Mouse (Mus musculus): Measurements from ENCODE around the gene Neu3. TPM values are rescaled to one million over a fixed set of nuclear protein-coding genes. Genes with fewer than 3 reads are reported as not detected.

Neu3 gene
- polyA plus RNA-seq, 1 experiment: 5.0 TPM

DNA sequence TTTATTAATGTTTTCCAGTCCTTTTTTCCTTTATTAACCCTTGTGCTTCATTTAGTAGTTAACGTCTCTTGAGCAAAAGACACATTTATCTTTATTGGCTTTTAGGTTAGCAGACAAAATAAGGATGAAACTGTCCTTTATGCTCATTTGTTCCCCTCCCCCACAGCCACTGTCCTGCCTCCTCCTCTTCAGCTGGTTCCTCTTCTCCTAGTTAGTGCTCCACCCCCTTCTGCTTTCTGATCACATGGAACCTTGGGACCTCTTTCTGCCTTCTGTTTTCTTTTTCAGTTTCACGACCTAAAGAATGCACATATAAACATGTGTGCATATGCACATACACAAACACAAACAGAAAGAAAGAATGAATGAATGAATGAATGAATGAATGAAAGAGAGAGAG is 46.3 kb downstream of the Neu3 start:
- no peak overlapping the region for H3K4me3 ChIP-seq (ENCODE audit: low read depth, low read length)
- H3K36me3 ChIP-seq (ENCODE audit: control insufficient read depth, insufficient read depth, low read length, poor library complexity, severe bottlenecking): no peaks in the 10 kb centered on the region
- no peak for TF ChIP-seq EP300 (IDR thresholded peaks at IDR 0.05; ENCODE audit: insufficient read depth, low read depth, low read length)
- no peak for TF ChIP-seq POLR2A (IDR thresholded peaks at IDR 0.05; ENCODE audit: insufficient read depth, low read length)
- TF ChIP-seq CTCF (IDR thresholded peaks at IDR 0.05; ENCODE audit: low read depth, low read length): no peak
- H3K4me1 ChIP-seq (ENCODE audit: control insufficient read depth, insufficient read depth, low read length): no peaks in the 10 kb centered on the region
- no peaks in the 10 kb centered on the region for H3K27me3 ChIP-seq (ENCODE audit: control insufficient read depth, insufficient read depth, low read length, poor library complexity, severe bottlenecking)
- no peak overlapping the region for H3K27ac ChIP-seq (ENCODE audit: insufficient read depth, low read length)
- no peaks in the 10 kb centered on the region for H3K9me3 ChIP-seq (replicated peaks; ENCODE audit: control insufficient read depth, insufficient read depth, low read length, poor library complexity, severe bottlenecking)
- H3K9ac ChIP-seq (ENCODE audit: low read depth, poor library complexity, severe bottlenecking): no peak overlapping the region

- Histone ChIP-seq H3K27ac (ENCODE audit: insufficient read depth, low read length) (no peak overlapping the region), H3K9ac (ENCODE audit: low read depth, poor library complexity, severe bottlenecking) (no peak overlapping the region), H3K4me1 (ENCODE audit: control insufficient read depth, insufficient read depth, low read length) (no peaks in the 10 kb centered on the region), H3K9me3 (replicated peaks; ENCODE audit: control insufficient read depth, insufficient read depth, low read length, poor library complexity, severe bottlenecking) (no peaks in the 10 kb centered on the region), H3K27me3 (ENCODE audit: control insufficient read depth, insufficient read depth, low read length, poor library complexity, severe bottlenecking) (no peaks in the 10 kb centered on the region), H3K36me3 (ENCODE audit: control insufficient read depth, insufficient read depth, low read length, poor library complexity, severe bottlenecking) (no peaks in the 10 kb centered on the region), H3K4me3 (ENCODE audit: low read depth, low read length) (no peak overlapping the region)
- TF ChIP-seq POLR2A (IDR thresholded peaks at IDR 0.05; ENCODE audit: insufficient read depth, low read length) (no peak), EP300 (IDR thresholded peaks at IDR 0.05; ENCODE audit: insufficient read depth, low read depth, low read length) (no peak), CTCF (IDR thresholded peaks at IDR 0.05; ENCODE audit: low read depth, low read length) (no peak)
These were observed 46.8 kb downstream of the Neu3 start for GRCm38 (mm10) chr7:99781385-99781784.

DNA sequence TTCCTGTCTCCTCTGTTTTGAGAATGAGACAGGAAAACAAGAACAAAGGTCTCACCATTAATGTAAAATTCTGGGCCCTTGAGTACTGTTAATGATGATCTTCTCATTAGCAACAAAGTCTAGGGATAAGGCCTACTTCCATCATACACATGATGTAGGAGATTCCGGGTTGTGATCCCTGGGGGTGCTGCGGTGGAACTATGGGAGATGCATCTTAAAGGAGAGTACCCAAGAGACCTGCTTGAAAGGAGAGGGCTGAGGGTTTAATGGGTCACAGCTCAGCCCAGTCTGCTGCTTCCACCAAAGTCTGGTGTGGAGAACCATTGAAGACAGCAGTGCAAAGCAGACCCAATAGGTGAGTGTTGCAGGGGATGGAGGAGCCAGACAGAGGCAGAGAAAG is 65.0 kb downstream of the Neu3 start, which contains the start of gene Olfr521:
TSS of gene Olfr521 (plus strand) at position 301 of the 400 bp plus-strand sequence.
- TF ChIP-seq POLR2A (IDR thresholded peaks at IDR 0.05; ENCODE audit: insufficient read depth, low read length) (no peak), EP300 (IDR thresholded peaks at IDR 0.05; ENCODE audit: insufficient read depth, low read depth, low read length) (no peak)
- H3K36me3 ChIP-seq (ENCODE audit: control insufficient read depth, insufficient read depth, low read length, poor library complexity, severe bottlenecking): no peaks in the 10 kb centered on the region

More for the DNA sequence above, 65.0 kb downstream of the Neu3 start, which contains the start of gene Olfr521:
- H3K27ac ChIP-seq (ENCODE audit: insufficient read depth, low read length): no peak within 1 kb of the TSS
- no peaks in the 10 kb centered on the region for H3K27me3 ChIP-seq (ENCODE audit: control insufficient read depth, insufficient read depth, low read length, poor library complexity, severe bottlenecking)
- H3K4me3 ChIP-seq (ENCODE audit: low read depth, low read length): no peak within 1 kb of the TSS
- no peaks in the 10 kb centered on the region for H3K4me1 ChIP-seq (ENCODE audit: control insufficient read depth, insufficient read depth, low read length)
- peaks cover 13% of the 10 kb centered on the region for H3K9me3 ChIP-seq (replicated peaks; ENCODE audit: control insufficient read depth, insufficient read depth, low read length, poor library complexity, severe bottlenecking)
- H3K9ac ChIP-seq (ENCODE audit: low read depth, poor library complexity, severe bottlenecking): no peak within 1 kb of the TSS

Other genes with a start within 250 kb of the Neu3 start
- not detected in 2 replicates for gene Tpbgl, start 201.3 kb downstream of the Neu3 start, polyA plus RNA-seq (2011; ENCODE audit: insufficient read depth, insufficient read length, low read depth, missing spikeins)
- gene Slco2b1, start 117.1 kb downstream of the Neu3 start, polyA plus RNA-seq (2011; ENCODE audit: insufficient read depth, insufficient read length, low read depth, missing spikeins): not detected in 2 replicates
- not detected in 2 replicates for gene Olfr520, start 98.1 kb downstream of the Neu3 start, polyA plus RNA-seq (2011; ENCODE audit: insufficient read depth, insufficient read length, low read depth, missing spikeins)
- not detected in 2 replicates for gene Olfr521, start 64.9 kb downstream of the Neu3 start, polyA plus RNA-seq (2011; ENCODE audit: insufficient read depth, insufficient read length, low read depth, missing spikeins)
- gene Xrra1, start 30.7 kb upstream of the Neu3 start, polyA plus RNA-seq (2011; ENCODE audit: insufficient read depth, insufficient read length, low read depth, missing spikeins): 0.87 TPM in 1 of 2 replicates, not detected in the other
- gene Spcs2, start 35.0 kb upstream of the Neu3 start, polyA plus RNA-seq (2011; ENCODE audit: insufficient read depth, insufficient read length, low read depth, missing spikeins): 98.6 and 104 TPM in 2 replicates
- gene Rnf169, start 152.0 kb upstream of the Neu3 start, polyA plus RNA-seq (2011; ENCODE audit: insufficient read depth, insufficient read length, low read depth, missing spikeins): 54.9 and 56.4 TPM in 2 replicates
- gene Chrdl2, start 177.8 kb upstream of the Neu3 start, polyA plus RNA-seq (2011; ENCODE audit: insufficient read depth, insufficient read length, low read depth, missing spikeins): not detected in 2 replicates

Data from ES-Bruce4 (cell line).